23 mouse cellular contexts compared by ENCODE assay signal in genomic region chr1:139003503-139003902, GRCm38 (mm10). TPM values are rescaled to one million over a fixed set of nuclear protein-coding genes. Genes with fewer than 3 reads are reported as not detected.
DNase-seq lines count a peak whose midpoint lies in the region; ATAC-seq and TF ChIP-seq lines count a peak whose summit lies in the region.
"Had no signal": no experiment of that assay in that cellular context is flagged by ENCODE, and none has a peak within 500 bp of the region (broad histone marks: within the 10 kb centered on the region; RNA-seq: fewer than 3 reads in every experiment).

No protein-coding gene starts in this region.

- H3K27me3 ChIP-seq in thymus, adult 2 months (ENCODE audit: control insufficient read depth, insufficient read depth, low read length): no peaks in the 10 kb centered on the region
- H3K27me3 ChIP-seq: embryonic facial prominence, embryonic 13.5 days; embryonic facial prominence, embryonic 15.5 days; forebrain, embryonic 12.5 days had no signal

- no peaks in the 10 kb centered on the region for H3K4me1 ChIP-seq in thymus, adult 2 months (replicated peaks; ENCODE audit: control insufficient read depth, insufficient read depth, low read length)
- H3K4me1 ChIP-seq: embryonic facial prominence, embryonic 15.5 days had no signal

- TF ChIP-seq POLR2A in thymus, adult 2 months (IDR thresholded peaks at IDR 0.05; ENCODE audit: control insufficient read depth, extremely low read depth, insufficient read depth, low read length, poor library complexity): no peak

- H3K27ac ChIP-seq in thymus, adult 2 months (ENCODE audit: control insufficient read depth, insufficient read depth, low read length): no peak overlapping the region
- H3K27ac ChIP-seq: embryonic facial prominence, embryonic 13.5 days; embryonic facial prominence, embryonic 15.5 days; forebrain, embryonic 10.5 days; forebrain, embryonic 12.5 days had no signal

- H3K36me3 ChIP-seq in thymus, adult 2 months (ENCODE audit: control insufficient read depth, insufficient read depth, low read length): no peaks in the 10 kb centered on the region
- H3K36me3 ChIP-seq: embryonic facial prominence, embryonic 13.5 days; embryonic facial prominence, embryonic 15.5 days; forebrain, embryonic 10.5 days; forebrain, embryonic 12.5 days had no signal

- peak; percentile 81 for ATAC-seq in granulocyte monocyte progenitor cell, adult 5-6 weeks (replicated peaks; ENCODE audit: poor library complexity, severe bottlenecking)
- ATAC-seq in megakaryocyte progenitor cell, adult 5-6 weeks (replicated peaks; ENCODE audit: poor library complexity): peak; percentile 72
- ATAC-seq: forebrain, embryonic 14.5 days; forebrain, embryonic 16.5 days had no signal

- TF ChIP-seq CTCF in thymus, adult 2 months (IDR thresholded peaks at IDR 0.05; ENCODE audit: borderline replicate concordance, control insufficient read depth, extremely low read depth, insufficient read depth, low read length, poor library complexity): no peak

- no peak overlapping the region for H3K4me3 ChIP-seq in thymus, adult 2 months (ENCODE audit: control insufficient read depth, insufficient read depth, low read length)
- H3K4me3 ChIP-seq: embryonic facial prominence, embryonic 13.5 days; embryonic facial prominence, embryonic 15.5 days; erythroblast, embryonic 14.5 days; forebrain, embryonic 10.5 days; forebrain, embryonic 12.5 days had no signal

- DNase-seq in 416B (ENCODE audit: low read depth) (peak; percentile 32), MEL-GATA-1-ER (ENCODE audit: extremely low read depth, low read depth) (peak; percentile 29)
- no peak for DNase-seq in thymus, adult 2 months
- no peak for DNase-seq in ovary, adult 18-20 months (ENCODE audit: low spot score)
- DNase-seq in adrenal gland, postnatal 25 days: no peak
- DNase-seq: adrenal gland, adult 2 months; adrenal gland, postnatal 10 days; adrenal gland, postnatal 36 days; cerebellum, adult 11-12 months; cerebellum, adult 2 months; cerebellum, adult 9-10 months; cerebellum, postnatal 10 days; cerebellum, postnatal 25 days; embryo, embryonic 11 days had no signal

- WGBS in thymus, adult 2 months: 65% methylated on average over 2 of the region's 2 CpGs

RNA-seq across cellular contexts. Expression of gene Dennd1b, which starts 40.3 kb away (rescaled TPM):
- total RNA-seq in granulocyte monocyte progenitor cell, adult 5-6 weeks (2014; fragmentation: Nextera tagmentation): 33.4 and 35.0 TPM in 2 replicates
- 19.0 and 22.0 TPM in 2 replicates for total RNA-seq in granulocyte monocyte progenitor cell, adult 5-6 weeks (2017)
- total RNA-seq in megakaryocyte progenitor cell, adult 5-6 weeks (2015): 21.3 and 35.7 TPM in 2 replicates
- total RNA-seq in megakaryocyte progenitor cell, adult 5-6 weeks (2017): 21.5 and 22.6 TPM in 2 replicates
- 20.2 and 20.7 TPM in 2 replicates for polyA plus RNA-seq in thymus, adult 2 months (2012; rRNA removed)
- total RNA-seq in adrenal gland, postnatal 25 days (2021): 27.8 and 30.9 TPM in 2 replicates
- polyA plus RNA-seq: erythroblast, embryonic 14.5 days had no signal

Comparison
In these comparisons a context has a peak if more than half of its experiments do, and no peak if none do; other contexts are left out.
1. DNase-seq: peak in 416B (single experiment) and MEL-GATA-1-ER (single experiment); none in thymus, adult 2 months (single experiment), ovary, adult 18-20 months (single experiment) and adrenal gland, postnatal 25 days (single experiment).